Mouse (Mus musculus) heart, postnatal 0 days (tissue): ENCODE results near the gene Rbms1.

Source experiments
- CTCF ChIP-seq: IDR thresholded peaks from 2 replicates; pipeline ENCODE4 v1.5.1; 2016; ENCODE audit warnings: antibody characterized with exemption, control low read depth, low read depth
- EP300 ChIP-seq: IDR thresholded peaks from 2 replicates; pipeline ENCODE4 v1.6.1; 2016; ENCODE audit warnings: antibody characterized with exemption, low read depth

DNA sequence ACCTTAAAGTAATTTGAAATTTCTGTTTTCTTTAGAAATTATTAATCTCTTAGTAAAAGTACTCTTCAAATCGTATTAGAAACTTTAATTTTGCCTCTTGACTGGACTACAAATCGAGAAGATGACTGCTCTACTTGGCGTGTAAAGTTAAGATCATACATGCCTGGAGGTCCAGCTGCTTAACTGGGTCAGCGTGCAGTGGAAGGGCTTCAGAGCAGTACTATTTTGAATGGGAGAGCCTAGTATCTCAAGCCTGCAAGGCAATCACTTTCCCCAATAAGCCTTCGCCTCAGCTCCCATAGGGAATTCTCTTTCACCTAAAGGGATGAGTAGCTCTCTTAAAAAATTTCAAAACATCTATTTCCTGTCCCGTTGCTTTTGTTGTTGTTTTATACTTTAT, 62.0 kb downstream of the Rbms1 start:
- no peak for TF ChIP-seq EP300
- TF ChIP-seq CTCF: no peak
